Mouse (Mus musculus): ENCODE results near the gene Ttc37. TPM values are rescaled to one million over a fixed set of nuclear protein-coding genes. Genes with fewer than 3 reads are reported as not detected.

The Ttc37 gene
- total and polyA plus RNA-seq, 3 experiments: 16.8 to 116 (median 20.3) TPM

DNA sequence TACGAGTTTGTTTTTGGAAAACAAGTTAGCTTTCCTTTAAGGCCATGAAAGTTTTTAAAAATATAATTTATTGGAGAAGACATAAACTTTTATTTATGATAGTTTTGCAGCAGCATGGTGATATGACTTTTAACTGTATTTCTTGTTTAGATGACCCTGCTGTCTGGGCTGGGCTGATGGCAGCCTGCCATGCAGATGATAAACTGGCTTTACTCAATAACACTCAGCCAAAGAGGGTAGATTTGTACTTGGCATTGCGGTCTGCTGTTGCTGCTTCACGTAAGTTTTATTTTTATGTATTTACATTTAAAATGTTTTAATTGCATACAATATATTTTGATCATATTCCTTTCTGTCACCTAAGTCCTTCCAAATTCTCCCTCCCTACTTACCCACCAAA, 58.6 kb downstream of the Ttc37 start:
- peak; percentile 40 for DNase-seq (ENCODE audit: low read depth, low spot score)
- H3K4me3 ChIP-seq (ENCODE audit: control insufficient read depth in 1 of 2, insufficient read depth in 1 of 2, low read depth in 2 of 2, low read length in 2 of 2): no peak overlapping the region
- H3K79me2 ChIP-seq (ENCODE audit: control insufficient read depth, insufficient read depth, low read length, poor library complexity): no peaks in the 10 kb centered on the region
- no peak overlapping the region for H3K27ac ChIP-seq (ENCODE audit: control insufficient read depth, low read depth, low read length)
- H3K9ac ChIP-seq (ENCODE audit: control insufficient read depth, low read depth, low read length, poor library complexity, severe bottlenecking): no peak overlapping the region
- H3K4me1 ChIP-seq (ENCODE audit: control insufficient read depth in 1 of 2, insufficient read depth in 2 of 2, low read length in 2 of 2): peaks cover 2 to 7% of the 10 kb centered on the region in 2 experiments; a peak in 3 of 4 replicates
- H3K9me3 ChIP-seq (replicated peaks; ENCODE audit: insufficient read depth, low read length): no peaks in the 10 kb centered on the region
- no peaks in the 10 kb centered on the region for H3K27me3 ChIP-seq (ENCODE audit: control insufficient read depth in 1 of 2, insufficient read depth in 2 of 2, low read length in 2 of 2)
- TF ChIP-seq ZC3H11A (IDR thresholded peaks at IDR 0.05; ENCODE audit: low read depth, low read length) (no peak), MYC (IDR thresholded peaks at IDR 0.05; ENCODE audit: low read depth, low read length) (no peak), MXI1 (IDR thresholded peaks at IDR 0.05; ENCODE audit: low read depth, low read length) (no peak), ZMIZ1 (IDR thresholded peaks at IDR 0.05; ENCODE audit: low read depth, low read length) (no peak), TAL1 (IDR thresholded peaks at IDR 0.05; ENCODE audit: low read length) (no peak), HCFC1 (IDR thresholded peaks at IDR 0.05; ENCODE audit: low read depth, low read length) (no peak), ZKSCAN1 (IDR thresholded peaks at IDR 0.05; ENCODE audit: low read depth, low read length) (no peak), MAZ (IDR thresholded peaks at IDR 0.05; ENCODE audit: low read depth, low read length) (no peak), NELFE (IDR thresholded peaks at IDR 0.05; ENCODE audit: low read depth, low read length) (no peak), TBP (IDR thresholded peaks at IDR 0.05; ENCODE audit: low read depth, low read length) (no peak), EP300 (IDR thresholded peaks at IDR 0.05; ENCODE audit: low read depth in 1 of 2, low read length in 2 of 2) (no peak), E2F4 (IDR thresholded peaks at IDR 0.05; ENCODE audit: borderline replicate concordance, low read depth, low read length) (no peak)
- H3K36me3 ChIP-seq (ENCODE audit: control insufficient read depth in 1 of 2, insufficient read depth in 2 of 2, low read length in 2 of 2): peaks cover 12 to 14% of the 10 kb centered on the region in 2 experiments

DNA sequence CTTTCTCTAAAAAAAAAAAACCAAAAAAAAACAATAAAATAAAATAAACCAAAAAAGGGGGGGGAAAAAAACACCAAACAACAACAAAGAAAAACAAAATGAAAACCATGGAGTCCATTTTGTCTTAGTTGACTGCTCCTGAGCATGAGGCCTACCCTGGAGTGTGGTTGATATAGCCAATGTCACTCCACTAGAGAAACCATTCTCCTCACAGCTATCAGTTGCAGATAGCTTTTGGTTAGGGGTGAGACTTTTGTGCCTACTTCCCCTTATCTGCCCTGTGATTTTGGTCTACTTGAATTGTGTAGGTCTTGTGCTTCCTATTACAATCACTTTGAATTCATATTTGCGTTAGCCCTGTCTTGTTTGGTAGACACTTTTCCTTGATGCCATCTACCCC, 59.0 kb downstream of the Ttc37 start:
- no peaks in the 10 kb centered on the region for H3K27me3 ChIP-seq (ENCODE audit: control insufficient read depth in 1 of 2, insufficient read depth in 2 of 2, low read length in 2 of 2)
- no peaks in the 10 kb centered on the region for H3K79me2 ChIP-seq (ENCODE audit: control insufficient read depth, insufficient read depth, low read length, poor library complexity)
- no peaks in the 10 kb centered on the region for H3K9me3 ChIP-seq (replicated peaks; ENCODE audit: insufficient read depth, low read length)
- H3K27ac ChIP-seq (ENCODE audit: control insufficient read depth, low read depth, low read length): no peak overlapping the region
- peaks cover 2 to 7% of the 10 kb centered on the region in 2 experiments; a peak in 3 of 4 replicates for H3K4me1 ChIP-seq (ENCODE audit: control insufficient read depth in 1 of 2, insufficient read depth in 2 of 2, low read length in 2 of 2)
- TF ChIP-seq GATA1 (IDR thresholded peaks at IDR 0.05; ENCODE audit: low read depth, low read length) (peak; percentile 49; the same call in 1 of the 2 replicates), CTCF (IDR thresholded peaks at IDR 0.05 in 2 of 3, conservative IDR thresholded peaks at IDR 0.05 in 1 of 3; ENCODE audit: control insufficient read depth in 1 of 3, insufficient read depth in 1 of 3, low read depth in 2 of 3, low read length in 3 of 3, poor library complexity in 1 of 3, severe bottlenecking in 1 of 3) (no peak), EP300 (IDR thresholded peaks at IDR 0.05; ENCODE audit: low read depth in 1 of 2, low read length in 2 of 2) (peak in 1 of 2 experiments; percentile 51; a peak in 1 of 4 replicates), GABPA (IDR thresholded peaks at IDR 0.05; ENCODE audit: low read depth, low read length) (no peak), RCOR1 (IDR thresholded peaks at IDR 0.05; ENCODE audit: low read depth, low read length) (peak; percentile 62; the same call in 1 of the 2 replicates)
- H3K36me3 ChIP-seq (ENCODE audit: control insufficient read depth in 1 of 2, insufficient read depth in 2 of 2, low read length in 2 of 2): peaks cover 12 to 14% of the 10 kb centered on the region in 2 experiments
- DNase-seq (ENCODE audit: low read depth, low spot score): peak; percentile 64
- H3K9ac ChIP-seq (ENCODE audit: control insufficient read depth, low read depth, low read length, poor library complexity, severe bottlenecking): no peak overlapping the region
- H3K4me3 ChIP-seq (ENCODE audit: control insufficient read depth in 1 of 2, insufficient read depth in 1 of 2, low read depth in 2 of 2, low read length in 2 of 2): no peak overlapping the region

Measured in MEL (cell line).